Mouse (Mus musculus) olfactory bulb, adult 2 months (tissue): ENCODE data around the gene Cntn5.

Experiments used
- CTCF ChIP-seq: fragments of 200-500 bp; IDR thresholded peaks from 2 replicates; pipeline ENCODE4 v1.5.1; 2012; ENCODE audit warnings: low read depth, mild to moderate bottlenecking, low read length, moderate library complexity; ENCODE audit not compliant: insufficient read depth
- POLR2A ChIP-seq: fragments of 200-500 bp; IDR thresholded peaks from 2 replicates; pipeline ENCODE4 v1.6.1; 2012; ENCODE audit warnings: mild to moderate bottlenecking, low read depth, low read length, moderate library complexity; ENCODE audit not compliant: insufficient read depth

GRCm38 (mm10) chr9:10186063-10186462 lies 718.5 kb downstream of the Cntn5 start:
- TF ChIP-seq CTCF, result no peak
- TF ChIP-seq POLR2A, result no peak
